Mouse (Mus musculus) thymus, adult 2 months (tissue): ENCODE data around the gene Pip5k1b. TPM values are rescaled to one million over a fixed set of nuclear protein-coding genes. Genes with fewer than 3 reads are reported as not detected.

Source experiments
- DNase-seq: peaks from one replicate; pipeline ENCODE4 v3.0.0; 2021
- H3K27ac ChIP-seq: fragments of 200-500 bp; 2 replicates; pipeline ENCODE4 v1.5.1; 2012; ENCODE audit warnings: low read length, control low read depth; ENCODE audit not compliant: control insufficient read depth, insufficient read depth
- H3K27me3 ChIP-seq: fragments of 200-500 bp; 2 replicates; pipeline ENCODE4 v1.6.1; 2012; ENCODE audit warnings: mild to moderate bottlenecking, low read length, moderate library complexity, mixed read lengths; ENCODE audit not compliant: control insufficient read depth, insufficient read depth
- H3K36me3 ChIP-seq: fragments of 200-500 bp; 2 replicates; pipeline ENCODE4 v1.6.1; 2012; ENCODE audit warnings: mild to moderate bottlenecking, low read length, moderate library complexity; ENCODE audit not compliant: control insufficient read depth, insufficient read depth
- H3K4me1 ChIP-seq: fragments of 200-500 bp; replicated peaks from 2 replicates; pipeline ENCODE4 v1.6.1; 2012; ENCODE audit warnings: low read length; ENCODE audit not compliant: control insufficient read depth, insufficient read depth
- H3K4me3 ChIP-seq: fragments of 200-500 bp; 2 replicates; pipeline ENCODE4 v1.5.1; 2012; ENCODE audit warnings: mild to moderate bottlenecking, low read length, control low read depth, moderate library complexity; ENCODE audit not compliant: control insufficient read depth, insufficient read depth
- CTCF ChIP-seq: fragments of 200-500 bp; IDR thresholded peaks from 2 replicates; pipeline ENCODE4 v1.5.1; 2012; ENCODE audit warnings: mild to moderate bottlenecking, control low read depth, low read length, moderate library complexity, borderline replicate concordance; ENCODE audit not compliant: control insufficient read depth, poor library complexity, insufficient read depth; ENCODE audit errors: extremely low read depth
- POLR2A ChIP-seq: fragments of 200-500 bp; IDR thresholded peaks from 2 replicates; pipeline ENCODE4 v1.6.1; 2012; ENCODE audit warnings: mild to moderate bottlenecking, low read length, control low read depth, moderate library complexity; ENCODE audit not compliant: control insufficient read depth, poor library complexity, insufficient read depth; ENCODE audit errors: extremely low read depth
- WGBS: fragments of 180-500 bp; shearing (Covaris S2); methylation state at CpG from one replicate; pipeline ENCODE4 v1.1.7; 2018; 5-methylcytosine and 5-hydroxymethylcytosine counted together
- polyA plus RNA-seq: library from polyadenylated mRNA; depleted of rRNA; stranded (reverse); fragments of >200 nt; gene quantifications from 2 replicates; pipeline ENCODE4 v1.2.3, GENCODE M21; 2012

The Pip5k1b gene
- polyA plus RNA-seq, 1 experiment: 5.0 TPM

DNA sequence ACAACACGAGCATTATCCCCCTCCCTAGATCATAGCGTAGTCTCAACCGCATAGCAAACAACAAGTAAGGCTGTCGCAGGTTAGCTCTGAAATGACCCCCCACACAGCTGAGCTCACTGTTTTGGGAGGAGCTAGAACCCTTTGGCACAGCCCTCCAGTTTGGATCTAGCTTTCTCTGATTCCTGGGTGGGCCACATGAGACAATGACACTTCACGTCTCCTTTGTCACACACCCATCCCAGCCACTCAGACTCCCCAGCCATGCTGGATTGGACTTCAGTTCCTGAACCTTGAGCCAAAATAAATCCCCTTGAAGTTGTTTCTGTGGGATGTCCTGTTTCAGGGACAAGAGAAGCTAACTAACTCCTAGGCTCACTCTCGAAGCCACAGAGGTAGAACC, 17.5 kb downstream of the Pip5k1b start:
- TF ChIP-seq CTCF (no peak), POLR2A (no peak)
- 81% methylated on average over 6 of the region's 6 CpGs for WGBS
- H3K27me3 ChIP-seq: no peaks in the 10 kb centered on the region
- no peaks in the 10 kb centered on the region for H3K4me1 ChIP-seq
- H3K4me3 ChIP-seq: no peak overlapping the region
- H3K36me3 ChIP-seq: no peaks in the 10 kb centered on the region
- no peak overlapping the region for H3K27ac ChIP-seq
- no peak for DNase-seq

- H3K36me3 ChIP-seq: no peaks in the 10 kb centered on the region
- TF ChIP-seq POLR2A (no peak), CTCF (no peak)
- no peak overlapping the region for H3K4me3 ChIP-seq
Observed at GRCm38 (mm10) chr19:24537691-24538090, 18.0 kb downstream of the Pip5k1b start.

GRCm38 (mm10) chr19:24536920-24537319, 18.8 kb downstream of the Pip5k1b start:
- TF ChIP-seq CTCF (no peak), POLR2A (no peak)
- no peak overlapping the region for H3K27ac ChIP-seq
- no peaks in the 10 kb centered on the region for H3K27me3 ChIP-seq
- no peaks in the 10 kb centered on the region for H3K36me3 ChIP-seq
- 90% methylated on average over 5 of the region's 5 CpGs for WGBS
- H3K4me3 ChIP-seq: no peak overlapping the region
- H3K4me1 ChIP-seq: no peaks in the 10 kb centered on the region
- DNase-seq: no peak

More at GRCm38 (mm10) chr19:24537691-24538090, 18.0 kb downstream of the Pip5k1b start:
- H3K4me1 ChIP-seq: no peaks in the 10 kb centered on the region
- no peak overlapping the region for H3K27ac ChIP-seq
- WGBS: 72% methylated on average over 4 of the region's 4 CpGs
- no peaks in the 10 kb centered on the region for H3K27me3 ChIP-seq
- no peak for DNase-seq

GRCm38 (mm10) chr19:24536280-24536679, 19.4 kb downstream of the Pip5k1b start:
- H3K36me3 ChIP-seq: no peaks in the 10 kb centered on the region
- WGBS: 87% methylated on average over 3 of the region's 3 CpGs

DNA sequence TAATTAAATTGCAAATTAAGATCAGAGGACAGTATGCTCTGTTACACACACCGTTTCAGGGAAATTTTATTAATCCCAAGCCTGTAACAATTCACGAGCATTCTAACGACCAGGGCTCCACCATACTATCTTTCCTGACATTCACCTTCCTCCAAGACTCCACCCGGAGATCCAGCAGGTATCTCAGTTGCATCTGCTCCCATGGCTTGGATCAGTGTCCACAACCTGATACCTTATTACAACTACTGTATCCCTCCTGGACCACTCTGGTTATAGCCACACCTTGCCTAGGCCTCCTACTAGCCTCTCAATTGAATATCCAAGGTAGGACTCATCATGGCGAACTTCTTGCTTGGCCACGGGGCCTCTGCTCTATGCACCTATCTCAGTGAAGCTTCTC, 20.5 kb downstream of the Pip5k1b start:
- TF ChIP-seq CTCF (no peak), POLR2A (no peak)
- Histone ChIP-seq H3K4me1 (no peaks in the 10 kb centered on the region), H3K36me3 (no peaks in the 10 kb centered on the region), H3K27ac (no peak overlapping the region), H3K27me3 (no peaks in the 10 kb centered on the region), H3K4me3 (no peak overlapping the region)
- no peak for DNase-seq
- WGBS: 95% methylated on average over 6 of the region's 6 CpGs

More at GRCm38 (mm10) chr19:24536280-24536679, 19.4 kb downstream of the Pip5k1b start:
- TF ChIP-seq POLR2A (no peak), CTCF (no peak)
- Histone ChIP-seq H3K27ac (no peak overlapping the region), H3K27me3 (no peaks in the 10 kb centered on the region), H3K4me3 (no peak overlapping the region), H3K4me1 (no peaks in the 10 kb centered on the region)
- DNase-seq: no peak

- no peak for DNase-seq
- no peaks in the 10 kb centered on the region for H3K36me3 ChIP-seq
- no peak overlapping the region for H3K4me3 ChIP-seq
- H3K27me3 ChIP-seq: no peaks in the 10 kb centered on the region
- no peaks in the 10 kb centered on the region for H3K4me1 ChIP-seq
- 93% methylated on average over 7 of the region's 7 CpGs for WGBS
- TF ChIP-seq POLR2A (no peak), CTCF (no peak)
- H3K27ac ChIP-seq: no peak overlapping the region
Observed at GRCm38 (mm10) chr19:24534733-24535132, 20.9 kb downstream of the Pip5k1b start.

DNA sequence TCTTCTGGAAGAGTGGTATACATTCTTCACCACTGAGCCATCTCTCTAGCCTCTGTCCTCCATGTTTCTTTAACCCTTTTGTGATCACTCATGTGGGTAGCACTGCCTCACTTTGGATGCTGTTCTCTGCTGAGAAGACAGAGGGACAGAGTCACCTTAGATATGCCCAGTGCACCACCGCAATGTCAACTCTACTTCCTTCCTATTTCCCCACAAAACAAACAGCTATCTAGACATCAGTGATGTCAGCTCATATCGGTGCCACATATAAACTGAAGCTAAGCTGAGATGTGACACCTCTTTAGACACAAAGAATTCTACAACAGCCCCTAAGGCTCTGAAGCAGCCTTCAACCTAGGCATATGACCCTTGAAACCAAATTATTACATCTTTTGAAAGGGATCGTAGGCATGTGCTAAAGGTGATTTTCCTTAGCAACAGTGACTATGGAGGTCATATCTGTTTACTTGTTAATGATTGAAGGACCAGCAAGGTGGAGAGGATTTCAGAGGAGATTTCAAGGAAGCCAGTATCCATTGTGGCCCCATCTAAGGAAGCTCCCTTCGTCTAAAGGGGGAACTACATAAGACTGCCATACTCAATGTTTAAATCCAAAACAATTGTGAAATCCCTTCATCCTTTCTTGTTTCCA, 26.6 kb downstream of the Pip5k1b start:
- 50% methylated on average over 4 of the region's 4 CpGs for WGBS
- DNase-seq: no peak
- H3K27ac ChIP-seq: no peak overlapping the region

More for the DNA sequence above, 26.6 kb downstream of the Pip5k1b start:
- H3K27me3 ChIP-seq: no peaks in the 10 kb centered on the region
- no peaks in the 10 kb centered on the region for H3K36me3 ChIP-seq
- peaks cover 10% of the 10 kb centered on the region for H3K4me1 ChIP-seq
- TF ChIP-seq POLR2A (no peak), CTCF (no peak)
- H3K4me3 ChIP-seq: no peak overlapping the region
